Mouse (Mus musculus): Measurements from ENCODE around the gene Tex21.

GRCm38 (mm10) chr12:76200326-76200725 is 46.2 kb downstream of the Tex21 start:
- no peak for TF ChIP-seq POLR2A (IDR thresholded peaks at IDR 0.05; ENCODE audit: low read depth, low read length)
- TF ChIP-seq CTCF (IDR thresholded peaks at IDR 0.05; ENCODE audit: extremely low read depth, insufficient read length, insufficient replicate concordance, low read depth, low read length), result no peak
